Mouse (Mus musculus) CH12.LX (cell line): ENCODE results near the gene Wdr13. TPM values are rescaled to one million over a fixed set of nuclear protein-coding genes. Genes with fewer than 3 reads are reported as not detected.
"Not testable (repeated sequence)": the region's sequence is repeated elsewhere in the genome, so short reads cannot be mapped to it uniquely, and the experiment has no call there.

Experiments used
- DNase-seq: peaks from one replicate; pipeline ENCODE4 v3.0.0-alpha.2; 2013; ENCODE audit errors: extremely low read depth
- H3K27ac ChIP-seq: 2 replicates; pipeline ENCODE4 v1.5.1; 2012; ENCODE audit warnings: low read depth, mild to moderate bottlenecking, control low read depth, moderate library complexity; ENCODE audit not compliant: insufficient read depth
- H3K27me3 ChIP-seq: replicated peaks from 2 replicates; pipeline ENCODE3; 2012; ENCODE audit warnings: inconsistent platforms
- H3K36me3 ChIP-seq, 2 experiments: replicated peaks in 1 of 2; 2 replicates each; pipeline versions ENCODE3 to v1.6.1; 2012; ENCODE audit warnings: inconsistent platforms in 1 of 2, low read length in 1 of 2, mild to moderate bottlenecking in 1 of 2, mixed read lengths in 1 of 2, moderate library complexity in 1 of 2; ENCODE audit not compliant: control insufficient read depth in 1 of 2, insufficient read depth in 1 of 2
- H3K4me1 ChIP-seq, 2 experiments: 2 replicates each; pipeline ENCODE4 v1.6.1; 2012; ENCODE audit warnings: inconsistent platforms in 1 of 2, moderate library complexity in 1 of 2; ENCODE audit not compliant: insufficient read depth in 2 of 2, control insufficient read depth in 1 of 2
- H3K4me2 ChIP-seq: 2 replicates; pipeline ENCODE4 v1.6.1; 2012; ENCODE audit warnings: low read depth, mild to moderate bottlenecking, control low read depth; ENCODE audit not compliant: poor library complexity, insufficient read depth, severe bottlenecking
- H3K4me3 ChIP-seq, 3 experiments: fragments of 150-350 bp in 1 of 3; sonication (generic) in 1 of 3; replicated peaks in 1 of 3; 2 replicates each; pipeline versions ENCODE3 to v1.5.1; 2011 to 2012; ENCODE audit warnings: low read depth in 2 of 3, low read length in 2 of 3, mild to moderate bottlenecking in 2 of 3, moderate library complexity in 2 of 3, control low read depth in 1 of 3, improper control_type of control experiment in 1 of 3, inconsistent platforms in 1 of 3, mixed read lengths in 1 of 3; ENCODE audit not compliant: poor library complexity in 1 of 3
- H3K79me2 ChIP-seq: replicated peaks from 2 replicates; pipeline ENCODE4 v1.6.1; 2012; ENCODE audit warnings: mild to moderate bottlenecking, moderate library complexity; ENCODE audit not compliant: control insufficient read depth, poor library complexity, insufficient read depth, severe bottlenecking; ENCODE audit errors: extremely low read depth
- H3K9ac ChIP-seq: 2 replicates; pipeline ENCODE4 v1.6.1; 2012; ENCODE audit warnings: low read depth, mild to moderate bottlenecking, control low read depth, moderate library complexity; ENCODE audit not compliant: insufficient read depth
- H3K9me3 ChIP-seq: replicated peaks from 2 replicates; pipeline ENCODE3; 2012; ENCODE audit warnings: low read length, inconsistent platforms, mixed read lengths
- BHLHE40 ChIP-seq: IDR thresholded peaks from 2 replicates; pipeline ENCODE4 v1.6.1; 2011; ENCODE audit warnings: mild to moderate bottlenecking, low read depth, low read length, improper control_type of control experiment
- CHD1 ChIP-seq: IDR thresholded peaks from 2 replicates; pipeline ENCODE4 v1.6.1; 2012; ENCODE audit warnings: low read depth, low read length, improper control_type of control experiment, inconsistent platforms
- E2F4 ChIP-seq: IDR thresholded peaks from 2 replicates; pipeline ENCODE4 v1.6.1; 2011; ENCODE audit warnings: low read depth, low read length, improper control_type of control experiment; ENCODE audit not compliant: insufficient replicate concordance
- ELF1 ChIP-seq: IDR thresholded peaks from 2 replicates; pipeline ENCODE4 v1.6.1; 2014; ENCODE audit warnings: low read depth, mild to moderate bottlenecking, inconsistent platforms, low read length, improper control_type of control experiment
- EP300 ChIP-seq: IDR thresholded peaks from 2 replicates; pipeline ENCODE4 v1.6.1; 2011; ENCODE audit warnings: low read length, improper control_type of control experiment
- ETS1 ChIP-seq: conservative IDR thresholded peaks from 2 replicates; pipeline ENCODE4 v1.6.1; 2012; ENCODE audit warnings: low read depth, mild to moderate bottlenecking, inconsistent platforms, low read length, improper control_type of control experiment, moderate library complexity
- GABPA ChIP-seq: IDR thresholded peaks from 2 replicates; pipeline ENCODE4 v1.6.1; 2012; ENCODE audit warnings: low read depth, low read length, improper control_type of control experiment, inconsistent platforms; ENCODE audit not compliant: insufficient replicate concordance
- HCFC1 ChIP-seq: IDR thresholded peaks from 2 replicates; pipeline ENCODE4 v1.6.1; 2012; ENCODE audit warnings: low read depth, mild to moderate bottlenecking, inconsistent platforms, low read length, improper control_type of control experiment
- IRF4 ChIP-seq: IDR thresholded peaks from 2 replicates; pipeline ENCODE4 v1.6.1; 2014; ENCODE audit warnings: low read depth, mild to moderate bottlenecking, inconsistent platforms, low read length, improper control_type of control experiment
- JUN ChIP-seq: IDR thresholded peaks from 2 replicates; pipeline ENCODE4 v1.6.1; 2011; ENCODE audit warnings: low read depth, mild to moderate bottlenecking, low read length, improper control_type of control experiment, moderate library complexity; ENCODE audit not compliant: insufficient read depth
- KAT2A ChIP-seq: IDR thresholded peaks from 2 replicates; pipeline ENCODE4 v1.6.1; 2012; ENCODE audit warnings: low read length, improper control_type of control experiment, inconsistent platforms; ENCODE audit not compliant: insufficient replicate concordance
- MXI1 ChIP-seq: IDR thresholded peaks from 2 replicates; pipeline ENCODE4 v1.6.1; 2011; ENCODE audit warnings: mild to moderate bottlenecking, low read depth, low read length, improper control_type of control experiment
- MYC ChIP-seq: IDR thresholded peaks from 2 replicates; pipeline ENCODE4 v1.6.1; 2011; ENCODE audit warnings: low read depth, mild to moderate bottlenecking, improper control_type of control experiment, low read length
- NELFE ChIP-seq: IDR thresholded peaks from 2 replicates; pipeline ENCODE4 v1.6.1; 2011; ENCODE audit warnings: low read depth, low read length, improper control_type of control experiment
- NRF1 ChIP-seq: IDR thresholded peaks from 2 replicates; pipeline ENCODE4 v1.6.1; 2014; ENCODE audit warnings: low read depth, mild to moderate bottlenecking, inconsistent platforms, low read length, improper control_type of control experiment, moderate library complexity
- PAX5 ChIP-seq: IDR thresholded peaks from 2 replicates; pipeline ENCODE4 v1.6.1; 2012; ENCODE audit warnings: low read length, inconsistent platforms, mixed read lengths
- POLR2A ChIP-seq: IDR thresholded peaks from 2 replicates; pipeline ENCODE4 v1.6.1; 2011; ENCODE audit warnings: low read depth, mild to moderate bottlenecking, improper control_type of control experiment, low read length
- POLR2AphosphoS2 ChIP-seq: IDR thresholded peaks from 2 replicates; pipeline ENCODE4 v1.6.1; 2011; ENCODE audit warnings: low read depth, low read length, improper control_type of control experiment
- RAD21 ChIP-seq: IDR thresholded peaks from 2 replicates; pipeline ENCODE4 v1.6.1; 2011; ENCODE audit warnings: low read depth, mild to moderate bottlenecking, low read length, improper control_type of control experiment, moderate library complexity
- SIN3A ChIP-seq: IDR thresholded peaks from 2 replicates; pipeline ENCODE4 v1.6.1; 2012; ENCODE audit warnings: low read length, improper control_type of control experiment, inconsistent platforms
- TBP ChIP-seq: conservative IDR thresholded peaks from 2 replicates; pipeline ENCODE4 v1.6.1; 2011; ENCODE audit warnings: low read depth, low read length, improper control_type of control experiment
- USF1 ChIP-seq: IDR thresholded peaks from 2 replicates; pipeline ENCODE4 v1.6.1; 2014; ENCODE audit warnings: low read depth, mild to moderate bottlenecking, inconsistent platforms, low read length, improper control_type of control experiment
- USF2 ChIP-seq: conservative IDR thresholded peaks from 2 replicates; pipeline ENCODE4 v1.6.1; 2011; ENCODE audit warnings: low read depth, low read length, improper control_type of control experiment
- ZKSCAN1 ChIP-seq: IDR thresholded peaks from 2 replicates; pipeline ENCODE4 v1.6.1; 2012; ENCODE audit warnings: low read depth, inconsistent platforms, low read length, improper control_type of control experiment, borderline replicate concordance
- ZNF384 ChIP-seq: IDR thresholded peaks from 2 replicates; pipeline ENCODE4 v1.6.1; 2012; ENCODE audit warnings: low read depth, low read length, improper control_type of control experiment, inconsistent platforms
- dilution Hi-C: fragments of 300-500 bp; cut with MboI; formaldehyde crosslinking; loops from 2 replicates; pipeline ENCODE4 v1.14.3; 2020; ENCODE audit warnings: low sequenced_read_pairs; ENCODE audit not compliant: extremely low pct_unique_long_range_greater_than_20kb, extremely low pct_ligation_motif_present
- in situ Hi-C: fragments of 300-500 bp; cut with MboI; formaldehyde crosslinking; loops from 3 replicates; pipeline ENCODE4 v1.14.3; 2019; ENCODE audit warnings: low sequenced_read_pairs, low pct_ligation_motif_present, low pct_unique_long_range_greater_than_20kb, mixed read lengths
- polyA plus RNA-seq: library from polyadenylated mRNA; unstranded; fragments of >175 nt; gene quantifications from 2 replicates; pipeline ENCODE4 v1.2.1, GENCODE M21; 2012; ENCODE audit warnings: low read depth; ENCODE audit not compliant: insufficient read length
- total RNA-seq, 2 experiments: library from RNA; depleted of rRNA; stranded (reverse); fragments of 300-350 nt in 1 of 2; fragments of >200 nt in 1 of 2; gene quantifications; 2 replicates each; pipeline ENCODE4 v1.2.3; 2012 to 2014

Gene Wdr13
- total and polyA plus RNA-seq, 3 experiments: 7.6 to 13.0 (median 11.9) TPM

- Histone ChIP-seq H3K79me2 (no peaks in the 10 kb centered on the region; the same call in 1 of the 2 replicates), H3K4me1 (no peaks in the 10 kb centered on the region), H3K4me2 (peak overlapping the region; percentile 84)
- DNase-seq: no peak
- in situ Hi-C loops: no loop called here
- TF ChIP-seq E2F4: no peak
- TF ChIP-seq, all 38 proteins: peak for 0
- Histone ChIP-seq H3K27ac (no peak overlapping the region), H3K9ac (peak overlapping the region; percentile 33; the same call in 1 of the 2 replicates), H3K4me3 (peak overlapping the region in 2 of 3 experiments; percentile 44 to 47), H3K27me3 (no peaks in the 10 kb centered on the region), H3K36me3 (no peaks in the 10 kb centered on the region), H3K9me3 (no peaks in the 10 kb centered on the region)
- dilution Hi-C loops: no loop called here
Measured at GRCm38 (mm10) chrX:8095546-8095945, 37.1 kb downstream of the Wdr13 start.

GRCm38 (mm10) chrX:8090954-8091347 is 41.7 kb downstream of the Wdr13 start:
- Histone ChIP-seq H3K36me3 (peaks cover 15 to 29% of the 10 kb centered on the region in 2 experiments), H3K27ac (peak overlapping the region; percentile 80)
- in situ Hi-C loops, dilution Hi-C loops, DNase-seq, H3K9me3 ChIP-seq: not testable (repeated sequence)
- TF ChIP-seq ZNF384: peak; percentile 44
- TF ChIP-seq, all 38 proteins: peak for 1; not testable (repeated sequence) for 37
- not testable (repeated sequence) for H3K4me1 ChIP-seq, H3K27me3 ChIP-seq
- peak overlapping the region; percentile 75 for H3K4me2 ChIP-seq
- H3K4me3 ChIP-seq: peak overlapping the region in 2 of 3 experiments; percentile 59 to 61
- peak overlapping the region; percentile 59; the same call in 1 of the 2 replicates for H3K9ac ChIP-seq
- H3K79me2 ChIP-seq: peaks cover 12% of the 10 kb centered on the region

GRCm38 (mm10) chrX:8090346-8090953 is 42.2 kb downstream of the Wdr13 start, which contains the start of gene Was:
Gene Was (minus strand): TSS chrX:8090498.
- no peaks in the 10 kb centered on the region for H3K9me3 ChIP-seq
- DNase-seq: peak; percentile 72
- H3K79me2 ChIP-seq: peaks cover 12% of the 10 kb centered on the region
- peak within 1 kb of the TSS; percentile 75 for H3K4me2 ChIP-seq
- H3K4me1 ChIP-seq: peaks cover 2 to 9% of the 10 kb centered on the region in 2 experiments; a peak in 1 of 4 replicates
- H3K4me3 ChIP-seq: peak within 1 kb of the TSS; percentile 59 to 62 (median 61)
- peaks cover 20 to 34% of the 10 kb centered on the region in 2 experiments for H3K36me3 ChIP-seq
- dilution Hi-C loops (no loop called here), in situ Hi-C loops (no loop called here)
- H3K9ac ChIP-seq: peak within 1 kb of the TSS; percentile 59
- H3K27me3 ChIP-seq: no peaks in the 10 kb centered on the region
- H3K27ac ChIP-seq: peak within 1 kb of the TSS; percentile 80
- no peak for TF ChIP-seq NRF1
- TF ChIP-seq POLR2AphosphoS2: no peak
- peak; percentile 70 for TF ChIP-seq HCFC1
- TF ChIP-seq KAT2A: no peak
- peak; percentile 77 for TF ChIP-seq POLR2A
- no peak for TF ChIP-seq USF1
- 0 out of 2 replicates have a peak, but pooled peaks have one; percentile 9 for TF ChIP-seq MYC
- TF ChIP-seq JUN: no peak
- TF ChIP-seq RAD21: no peak
- TF ChIP-seq PAX5: no peak
- no peak for TF ChIP-seq ETS1
- TF ChIP-seq MXI1: no peak
- no peak for TF ChIP-seq IRF4
- peak; percentile 42; the same call in 1 of the 2 replicates for TF ChIP-seq EP300
- TF ChIP-seq GABPA: no peak
- no peak for TF ChIP-seq ZKSCAN1
- peak; percentile 85 for TF ChIP-seq ELF1
- TF ChIP-seq CHD1: no peak
- TF ChIP-seq NELFE: peak; percentile 70
- peak; percentile 80 for TF ChIP-seq TBP
- no peak for TF ChIP-seq USF2
- no peak for TF ChIP-seq BHLHE40
- peak; percentile 71 for TF ChIP-seq SIN3A
